9 mouse cellular contexts compared by ENCODE assay signal in genomic region chr5:50002269-50002668, GRCm38 (mm10). TPM values are rescaled to one million over a fixed set of nuclear protein-coding genes. Genes with fewer than 3 reads are reported as not detected.
A peak's percentile ranks its signal among the peaks of the same experiment; 100 is the strongest.
DNase-seq lines count a peak whose midpoint lies in the region; ATAC-seq and TF ChIP-seq lines count a peak whose summit lies in the region.
"Had no signal": no experiment of that assay in that cellular context is flagged by ENCODE, and none has a peak within 500 bp of the region (broad histone marks: within the 10 kb centered on the region; RNA-seq: fewer than 3 reads in every experiment).

No protein-coding gene starts in this region.

- H3K36me3 ChIP-seq in heart, adult 2 months (ENCODE audit: control insufficient read depth, insufficient read depth, low read length), result peaks cover under 1% of the 10 kb centered on the region; the same call in 1 of the 2 replicates

- no peaks in the 10 kb centered on the region for H3K79me2 ChIP-seq in heart, adult 2 months (replicated peaks; ENCODE audit: control insufficient read depth, insufficient read depth, low read length)

- peak; percentile 67 for TF ChIP-seq CTCF in heart, adult 2 months (IDR thresholded peaks at IDR 0.05)
- peak; percentile 8; the same call in 1 of the 2 replicates for TF ChIP-seq CTCF in lung, adult 2 months (IDR thresholded peaks at IDR 0.05; ENCODE audit: insufficient read depth, low read length)

- intact Hi-C loops in heart, adult 2 months (cut with DNase I), result no loop called here

- DNase-seq in heart, adult 2 months, result no peak
- no peak for DNase-seq in heart, adult 9 months (ENCODE audit: low spot score in 2 of 2)
- peak; percentile 57 for DNase-seq in ES-CJ7 (ENCODE audit: low read depth, low spot score)
- peak; percentile 60 for DNase-seq in embryo, embryonic 10.5 days (ENCODE audit: low spot score)
- DNase-seq in lung, adult 2 months, result peak; percentile 23
- DNase-seq in ovary, postnatal 10 days (ENCODE audit: low spot score), result no peak
- DNase-seq in adipocyte (ENCODE audit: low spot score), result no peak

- ATAC-seq in CD4-positive, CD25-positive, alpha-beta regulatory T cell, adult 4 months, result no peak

- no peak overlapping the region for H3K27ac ChIP-seq in heart, adult 2 months
- H3K27ac ChIP-seq: embryonic facial prominence, embryonic 12.5 days had no signal

- H3K4me1 ChIP-seq in heart, adult 2 months (ENCODE audit: control insufficient read depth, insufficient read depth, low read length), result peaks cover 4% of the 10 kb centered on the region; the same call in 1 of the 2 replicates
- H3K4me1 ChIP-seq in lung, adult 2 months (ENCODE audit: control insufficient read depth, insufficient read depth, low read length), result no peaks in the 10 kb centered on the region
- H3K4me1 ChIP-seq: embryonic facial prominence, embryonic 12.5 days had no signal

- no peak overlapping the region for H3K9ac ChIP-seq in heart, adult 2 months (ENCODE audit: low read depth, low read length)
- H3K9ac ChIP-seq: embryonic facial prominence, embryonic 12.5 days had no signal

- no peak for TF ChIP-seq EP300 in heart, adult 2 months (IDR thresholded peaks at IDR 0.05; ENCODE audit: insufficient read depth, low read depth, low read length)

- WGBS in heart, adult 2 months, result 88% methylated on average over 6 of the region's 6 CpGs
- 83% methylated on average over 6 of the region's 6 CpGs for WGBS in lung, adult 2 months

- no peak for TF ChIP-seq POLR2A in heart, adult 2 months (IDR thresholded peaks at IDR 0.05; ENCODE audit: insufficient read depth, low read depth, low read length)
- no peak for TF ChIP-seq POLR2A in lung, adult 2 months (IDR thresholded peaks at IDR 0.05; ENCODE audit: borderline replicate concordance, extremely low read depth, low read depth, low read length)

- H3K27me3 ChIP-seq in heart, adult 2 months (ENCODE audit: control insufficient read depth, insufficient read depth, low read length), result no peaks in the 10 kb centered on the region
- H3K27me3 ChIP-seq: embryonic facial prominence, embryonic 12.5 days had no signal

- no peak overlapping the region for H3K4me3 ChIP-seq in heart, adult 2 months
- no peak overlapping the region for H3K4me3 ChIP-seq in lung, adult 2 months (replicated peaks; ENCODE audit: extremely low read depth, low read depth, low read length)
- H3K4me3 ChIP-seq: embryonic facial prominence, embryonic 12.5 days had no signal

RNA-seq across cellular contexts. Expression of gene Adgra3, which starts 56.5 kb away (rescaled TPM):
- 10 to 100 TPM; 16.1 to 21.0 TPM for total RNA-seq in heart, adult 2 months (2021)
- polyA plus RNA-seq in heart, adult 2 months (2012; rRNA removed), result 16.2 and 17.2 TPM in 2 replicates
- 37.2 and 44.1 TPM in 2 replicates for polyA plus RNA-seq in lung, adult 2 months (2012; rRNA removed)
- not detected for polyA plus RNA-seq in CD4-positive, CD25-positive, alpha-beta regulatory T cell, adult 4 months (2017; shearing (Covaris generic))

Comparison
In these comparisons a context has a peak if more than half of its experiments do, and no peak if none do; other contexts are left out.
1. DNase-seq: peak in ES-CJ7 (single experiment), embryo, embryonic 10.5 days (single experiment) and lung, adult 2 months (single experiment); none in heart, adult 2 months (0 of 2), heart, adult 9 months (0 of 2), ovary, postnatal 10 days (single experiment) and adipocyte (single experiment).
2. RNA of gene Adgra3, which starts 56.5 kb away (polyA plus RNA-seq): 37.2 to 44.1 TPM in lung, adult 2 months and 16.2 to 17.2 TPM in heart, adult 2 months; not detected in CD4-positive, CD25-positive, alpha-beta regulatory T cell, adult 4 months; every median in the first group is over 10 times any median in the second.